Mouse (Mus musculus) cerebellum, adult 9-10 months (tissue): ENCODE results near the gene H2-M1.

Experiments
- DNase-seq: peaks from one replicate; pipeline ENCODE4 v3.0.0; 2022

Gene H2-M1

GRCm38 (mm10) chr17:36672119-36672518, at the start of gene H2-M1:
TSS of gene H2-M1 (minus strand) at chr17:36672219.
- DNase-seq: no peak

GRCm38 (mm10) chr17:36697693-36698092, 25.7 kb upstream of the H2-M1 start:
- no peak for DNase-seq

- no peak for DNase-seq
These were observed 29.5 kb downstream of the H2-M1 start, which contains the start of gene H2-M9 for GRCm38 (mm10) chr17:36642566-36642965. TSS of gene H2-M9 (minus strand) at chr17:36642666.
